Mouse (Mus musculus): ENCODE results near the gene Zfp580.
"Not testable (repeated sequence)": the region's sequence is repeated elsewhere in the genome, so short reads cannot be mapped to it uniquely, and the experiment has no call there.

Zfp580 gene

GRCm38 (mm10) chr7:5064886-5065285, 13.5 kb downstream of the Zfp580 start:
- no peak for DNase-seq (ENCODE audit: low spot score)

- DNase-seq (ENCODE audit: low spot score), result no peak
These were observed 22.2 kb downstream of the Zfp580 start for GRCm38 (mm10) chr7:5073586-5073985.

GRCm38 (mm10) chr7:5074984-5075383, 23.6 kb downstream of the Zfp580 start:
- no peak for DNase-seq (ENCODE audit: low spot score)

- DNase-seq (ENCODE audit: low spot score), result no peak
These were observed 25.6 kb downstream of the Zfp580 start for GRCm38 (mm10) chr7:5076931-5077330.

GRCm38 (mm10) chr7:5079365-5080009, 28.1 kb downstream of the Zfp580 start:
- DNase-seq (ENCODE audit: low spot score), result not testable (repeated sequence)

- peak; percentile 95 for DNase-seq (ENCODE audit: low spot score)
These were observed 28.8 kb downstream of the Zfp580 start, which contains the start of gene Epn1 for GRCm38 (mm10) chr7:5080010-5080751. Gene Epn1 (plus strand): TSS chr7:5080235.

GRCm38 (mm10) chr7:5080815-5081214, 29.5 kb downstream of the Zfp580 start:
- DNase-seq (ENCODE audit: low spot score), result no peak

- DNase-seq (ENCODE audit: low spot score), result no peak
These were observed 29.9 kb downstream of the Zfp580 start for GRCm38 (mm10) chr7:5081241-5081640.

GRCm38 (mm10) chr7:5081939-5082338, 30.6 kb downstream of the Zfp580 start:
- DNase-seq (ENCODE audit: low spot score), result no peak

- DNase-seq (ENCODE audit: low spot score), result no peak
These were observed 32.2 kb downstream of the Zfp580 start for GRCm38 (mm10) chr7:5083325-5084105.

- no peak for DNase-seq (ENCODE audit: low spot score)
These were observed 34.2 kb downstream of the Zfp580 start for GRCm38 (mm10) chr7:5085512-5085911.

GRCm38 (mm10) chr7:5086921-5087440, 35.6 kb downstream of the Zfp580 start:
- DNase-seq (ENCODE audit: low spot score), result no peak

GRCm38 (mm10) chr7:5087886-5088285, 36.5 kb downstream of the Zfp580 start:
- DNase-seq (ENCODE audit: low spot score), result no peak

GRCm38 (mm10) chr7:5089853-5090252, 38.5 kb downstream of the Zfp580 start:
- DNase-seq (ENCODE audit: low spot score), result no peak

- no peak for DNase-seq (ENCODE audit: low spot score)
These were observed 39.8 kb downstream of the Zfp580 start for GRCm38 (mm10) chr7:5091008-5091728.

GRCm38 (mm10) chr7:5092381-5092780, 41.0 kb downstream of the Zfp580 start:
- DNase-seq (ENCODE audit: low spot score), result no peak

GRCm38 (mm10) chr7:5092831-5093510, 41.6 kb downstream of the Zfp580 start:
- DNase-seq (ENCODE audit: low spot score), result no peak

GRCm38 (mm10) chr7:5098769-5099168, 47.4 kb downstream of the Zfp580 start:
- no peak for DNase-seq (ENCODE audit: low spot score)

GRCm38 (mm10) chr7:5099796-5100195, 48.5 kb downstream of the Zfp580 start:
- DNase-seq (ENCODE audit: low spot score), result no peak

GRCm38 (mm10) chr7:5101066-5101663, 49.8 kb downstream of the Zfp580 start:
- no peak for DNase-seq (ENCODE audit: low spot score)

GRCm38 (mm10) chr7:5102564-5102963, 51.2 kb downstream of the Zfp580 start:
- no peak for DNase-seq (ENCODE audit: low spot score)

All from retina, embryonic 14.5 days (tissue).